Mouse (Mus musculus): ENCODE measurements around the gene Fggy. TPM values are rescaled to one million over a fixed set of nuclear protein-coding genes. Genes with fewer than 3 reads are reported as not detected.

Gene Fggy
- polyA plus RNA-seq, 1 experiment = 10.8 TPM

DNA sequence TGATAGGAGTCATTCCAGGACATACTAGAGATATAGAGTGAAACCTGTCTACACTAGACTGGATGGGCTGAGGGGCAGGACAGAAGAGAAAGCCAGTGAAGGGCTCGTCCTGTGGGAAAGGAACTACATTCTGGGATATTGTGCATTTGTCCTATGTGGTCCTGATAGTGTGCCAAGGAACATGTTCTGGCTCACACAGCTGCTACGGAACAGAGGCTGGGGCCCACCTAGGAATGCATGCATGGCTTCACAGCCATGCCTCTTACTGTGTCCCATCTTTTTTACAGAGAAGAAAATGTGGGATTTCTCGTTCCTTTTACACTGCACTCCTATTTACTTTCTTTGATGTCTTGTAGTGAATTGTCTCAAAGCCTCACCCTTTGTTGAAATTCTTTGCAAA is 80.8 kb downstream of the Fggy start:
- Histone ChIP-seq H3K36me3 (ENCODE audit: control insufficient read depth, insufficient read depth) (no peaks in the 10 kb centered on the region), H3K4me3 (ENCODE audit: insufficient read depth, poor library complexity, severe bottlenecking) (no peak overlapping the region), H3K79me3 (ENCODE audit: low read depth) (no peaks in the 10 kb centered on the region), H3K27me3 (ENCODE audit: control insufficient read depth, insufficient read depth, insufficient read length) (no peaks in the 10 kb centered on the region), H3ac (ENCODE audit: control insufficient read depth, insufficient read length, low read depth) (no peak overlapping the region), H3K79me2 (ENCODE audit: control insufficient read depth, insufficient read depth) (no peaks in the 10 kb centered on the region)
- TF ChIP-seq MYOG (IDR thresholded peaks at IDR 0.05; ENCODE audit: control insufficient read depth, extremely low read depth, insufficient read length) (no peak), MYOD1 (IDR thresholded peaks at IDR 0.05; ENCODE audit: control insufficient read depth, insufficient read length, low read depth) (no peak), MAX (IDR thresholded peaks at IDR 0.05) (no peak), CEBPB (IDR thresholded peaks at IDR 0.05; ENCODE audit: low read depth) (no peak), USF1 (IDR thresholded peaks at IDR 0.05; ENCODE audit: low read depth) (no peak), CTCF (IDR thresholded peaks at IDR 0.05; ENCODE audit: control insufficient read depth, insufficient read depth, insufficient read length) (no peak), FOSL1 (IDR thresholded peaks at IDR 0.05; ENCODE audit: insufficient read depth, low read length, poor library complexity, severe bottlenecking) (no peak)

DNA sequence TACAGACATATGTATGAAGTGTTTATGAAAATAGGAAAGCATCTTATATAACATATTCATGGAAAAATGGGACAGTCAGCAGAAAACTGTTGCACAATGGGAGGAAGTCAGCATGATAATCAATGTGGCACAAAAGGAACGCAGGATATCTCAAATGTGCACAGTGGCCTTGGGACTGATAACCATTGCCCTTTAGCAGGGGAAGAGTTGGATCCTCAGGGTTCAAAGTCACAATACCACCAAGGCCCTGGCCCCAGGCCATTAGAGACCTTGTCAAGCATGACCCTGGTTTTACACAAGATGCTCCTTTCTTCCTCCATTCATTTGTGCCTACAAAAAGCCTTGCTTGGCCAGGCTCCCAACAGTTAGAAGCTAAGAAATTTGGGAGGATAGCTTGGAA is 83.5 kb downstream of the Fggy start:
- no peaks in the 10 kb centered on the region for H3K36me3 ChIP-seq (ENCODE audit: control insufficient read depth, insufficient read depth)
- no peak overlapping the region for H3ac ChIP-seq (ENCODE audit: control insufficient read depth, insufficient read length, low read depth)
- no peak for TF ChIP-seq CEBPB (IDR thresholded peaks at IDR 0.05; ENCODE audit: low read depth)
- no peak for TF ChIP-seq MYOG (IDR thresholded peaks at IDR 0.05; ENCODE audit: control insufficient read depth, extremely low read depth, insufficient read length)
- TF ChIP-seq MAX (IDR thresholded peaks at IDR 0.05) = no peak
- TF ChIP-seq MYOD1 (IDR thresholded peaks at IDR 0.05; ENCODE audit: control insufficient read depth, insufficient read length, low read depth) = no peak
- TF ChIP-seq FOSL1 (IDR thresholded peaks at IDR 0.05; ENCODE audit: insufficient read depth, low read length, poor library complexity, severe bottlenecking) = no peak
- no peaks in the 10 kb centered on the region for H3K27me3 ChIP-seq (ENCODE audit: control insufficient read depth, insufficient read depth, insufficient read length)
- no peaks in the 10 kb centered on the region for H3K79me3 ChIP-seq (ENCODE audit: low read depth)
- no peaks in the 10 kb centered on the region for H3K79me2 ChIP-seq (ENCODE audit: control insufficient read depth, insufficient read depth)
- H3K4me3 ChIP-seq (ENCODE audit: insufficient read depth, poor library complexity, severe bottlenecking) = no peak overlapping the region

DNA sequence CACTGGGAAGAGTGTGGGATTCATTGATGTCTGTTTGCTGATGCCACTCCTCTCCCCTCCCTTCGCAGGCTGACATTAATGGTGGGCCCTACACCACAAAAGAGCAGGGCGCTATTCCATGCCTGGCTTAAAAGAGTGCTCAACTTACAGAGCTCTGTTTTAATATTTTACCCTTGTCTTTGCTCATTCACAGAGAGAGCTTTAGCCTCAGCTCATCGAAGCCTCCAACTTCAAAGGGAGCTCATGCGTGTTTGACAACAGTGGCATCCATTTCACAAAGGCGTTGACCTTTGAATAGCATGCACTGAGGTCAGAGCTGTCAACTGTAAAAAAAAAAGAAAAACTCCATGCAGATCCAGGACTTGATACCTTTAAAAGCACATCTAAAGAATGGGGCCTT is 86.7 kb downstream of the Fggy start:
- H3K27me3 ChIP-seq (ENCODE audit: control insufficient read depth, insufficient read depth, insufficient read length) = no peaks in the 10 kb centered on the region
- TF ChIP-seq MYOG (IDR thresholded peaks at IDR 0.05; ENCODE audit: control insufficient read depth, extremely low read depth, insufficient read length) (no peak), FOSL1 (IDR thresholded peaks at IDR 0.05; ENCODE audit: insufficient read depth, low read length, poor library complexity, severe bottlenecking) (no peak), MYOD1 (IDR thresholded peaks at IDR 0.05; ENCODE audit: control insufficient read depth, insufficient read length, low read depth) (no peak), CEBPB (IDR thresholded peaks at IDR 0.05; ENCODE audit: low read depth) (no peak), CTCF (IDR thresholded peaks at IDR 0.05; ENCODE audit: control insufficient read depth, insufficient read depth, insufficient read length) (no peak), USF1 (IDR thresholded peaks at IDR 0.05; ENCODE audit: low read depth) (no peak), MAX (IDR thresholded peaks at IDR 0.05) (no peak)
- H3K36me3 ChIP-seq (ENCODE audit: control insufficient read depth, insufficient read depth) = no peaks in the 10 kb centered on the region
- no peaks in the 10 kb centered on the region for H3K79me2 ChIP-seq (ENCODE audit: control insufficient read depth, insufficient read depth)
- no peaks in the 10 kb centered on the region for H3K79me3 ChIP-seq (ENCODE audit: low read depth)
- H3ac ChIP-seq (ENCODE audit: control insufficient read depth, insufficient read length, low read depth) = no peak overlapping the region
- no peak overlapping the region for H3K4me3 ChIP-seq (ENCODE audit: insufficient read depth, poor library complexity, severe bottlenecking)

- no peak for TF ChIP-seq MYOG (IDR thresholded peaks at IDR 0.05; ENCODE audit: control insufficient read depth, extremely low read depth, insufficient read length)
- TF ChIP-seq CEBPB (IDR thresholded peaks at IDR 0.05; ENCODE audit: low read depth) = no peak
- no peak for TF ChIP-seq MYOD1 (IDR thresholded peaks at IDR 0.05; ENCODE audit: control insufficient read depth, insufficient read length, low read depth)
- no peak for TF ChIP-seq MAX (IDR thresholded peaks at IDR 0.05)
- no peak for TF ChIP-seq FOSL1 (IDR thresholded peaks at IDR 0.05; ENCODE audit: insufficient read depth, low read length, poor library complexity, severe bottlenecking)
- TF ChIP-seq CTCF (IDR thresholded peaks at IDR 0.05; ENCODE audit: control insufficient read depth, insufficient read depth, insufficient read length) = no peak
- no peak for TF ChIP-seq USF1 (IDR thresholded peaks at IDR 0.05; ENCODE audit: low read depth)
- H3K4me3 ChIP-seq (ENCODE audit: insufficient read depth, poor library complexity, severe bottlenecking) = no peak overlapping the region
- no peaks in the 10 kb centered on the region for H3K27me3 ChIP-seq (ENCODE audit: control insufficient read depth, insufficient read depth, insufficient read length)
- H3K36me3 ChIP-seq (ENCODE audit: control insufficient read depth, insufficient read depth) = no peaks in the 10 kb centered on the region
- H3K79me2 ChIP-seq (ENCODE audit: control insufficient read depth, insufficient read depth) = no peaks in the 10 kb centered on the region
- H3K79me3 ChIP-seq (ENCODE audit: low read depth) = no peaks in the 10 kb centered on the region
- no peak overlapping the region for H3ac ChIP-seq (ENCODE audit: control insufficient read depth, insufficient read length, low read depth)
Observed at GRCm38 (mm10) chr4:95648801-95649551, 91.7 kb downstream of the Fggy start.

- Histone ChIP-seq H3K36me3 (ENCODE audit: control insufficient read depth, insufficient read depth) (no peaks in the 10 kb centered on the region), H3K79me3 (ENCODE audit: low read depth) (no peaks in the 10 kb centered on the region), H3ac (ENCODE audit: control insufficient read depth, insufficient read length, low read depth) (no peak overlapping the region), H3K4me3 (ENCODE audit: insufficient read depth, poor library complexity, severe bottlenecking) (no peak overlapping the region), H3K27me3 (ENCODE audit: control insufficient read depth, insufficient read depth, insufficient read length) (no peaks in the 10 kb centered on the region), H3K79me2 (ENCODE audit: control insufficient read depth, insufficient read depth) (no peaks in the 10 kb centered on the region)
- no peak for TF ChIP-seq CTCF (IDR thresholded peaks at IDR 0.05; ENCODE audit: control insufficient read depth, insufficient read depth, insufficient read length)
- no peak for TF ChIP-seq CEBPB (IDR thresholded peaks at IDR 0.05; ENCODE audit: low read depth)
- TF ChIP-seq MYOD1 (IDR thresholded peaks at IDR 0.05; ENCODE audit: control insufficient read depth, insufficient read length, low read depth) = no peak
- TF ChIP-seq MYOG (IDR thresholded peaks at IDR 0.05; ENCODE audit: control insufficient read depth, extremely low read depth, insufficient read length) = no peak
- TF ChIP-seq MAX (IDR thresholded peaks at IDR 0.05) = no peak
- no peak for TF ChIP-seq FOSL1 (IDR thresholded peaks at IDR 0.05; ENCODE audit: insufficient read depth, low read length, poor library complexity, severe bottlenecking)
- TF ChIP-seq USF1 (IDR thresholded peaks at IDR 0.05; ENCODE audit: low read depth) = no peak
Observed at GRCm38 (mm10) chr4:95649552-95649905, 92.2 kb downstream of the Fggy start.
